Mouse (Mus musculus) MEL (cell line): ENCODE measurements around the gene Frmd4a.
"Not testable (repeated sequence)": the region's sequence is repeated elsewhere in the genome, so short reads cannot be mapped to it uniquely, and the experiment has no call there.

Experiments
- CTCF ChIP-seq, 3 experiments: IDR thresholded peaks in 2 of 3; conservative IDR thresholded peaks in 1 of 3; 2 replicates each; pipeline ENCODE4 v1.5.1; 2011 to 2012; ENCODE audit warnings: low read length in 3 of 3, low read depth in 2 of 3, mild to moderate bottlenecking in 2 of 3, improper control_type of control experiment in 1 of 3, inconsistent platforms in 1 of 3, mixed read lengths in 1 of 3, moderate library complexity in 1 of 3; ENCODE audit not compliant: control insufficient read depth in 1 of 3, insufficient read depth in 1 of 3, poor library complexity in 1 of 3, severe bottlenecking in 1 of 3
- MAFK ChIP-seq: IDR thresholded peaks from 2 replicates; pipeline ENCODE4 v1.6.1; 2011; ENCODE audit warnings: low read depth, mild to moderate bottlenecking, low read length, improper control_type of control experiment, borderline replicate concordance
- USF2 ChIP-seq, 2 experiments: IDR thresholded peaks; 2 replicates each; pipeline ENCODE4 v1.6.1; 2011 to 2012; ENCODE audit warnings: improper control_type of control experiment in 2 of 2, low read length in 2 of 2, borderline replicate concordance in 1 of 2, inconsistent platforms in 1 of 2, low read depth in 1 of 2, mild to moderate bottlenecking in 1 of 2; ENCODE audit not compliant: insufficient read depth in 1 of 2
- ZC3H11A ChIP-seq: IDR thresholded peaks from 2 replicates; pipeline ENCODE4 v1.6.1; 2012; ENCODE audit warnings: low read depth, mild to moderate bottlenecking, inconsistent platforms, low read length, improper control_type of control experiment

DNA sequence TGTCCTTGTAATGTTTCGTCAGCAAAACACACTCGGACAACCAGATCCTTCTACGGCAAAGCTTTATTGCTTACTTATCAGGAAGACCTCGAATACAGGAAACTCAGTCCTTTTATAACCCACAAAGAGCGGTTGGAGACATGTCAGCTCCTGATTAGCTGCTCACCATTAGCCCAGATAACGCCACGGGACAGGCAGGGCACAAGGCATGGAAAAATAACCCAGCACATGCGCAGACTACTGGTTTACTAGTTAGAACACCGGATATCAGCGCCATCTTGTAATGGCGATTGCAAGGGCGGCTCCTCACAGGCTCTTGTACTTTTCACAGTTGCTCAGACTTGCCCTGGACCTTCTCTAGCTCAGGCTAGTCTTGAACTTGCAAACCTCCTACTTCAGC lies 241.3 kb downstream of the Frmd4a start:
- not testable (repeated sequence) for TF ChIP-seq USF2 (IDR thresholded peaks at IDR 0.05; ENCODE audit: borderline replicate concordance in 1 of 2, insufficient read depth in 1 of 2, low read depth in 1 of 2, low read length in 2 of 2); CTCF (IDR thresholded peaks at IDR 0.05 in 2 of 3, conservative IDR thresholded peaks at IDR 0.05 in 1 of 3; ENCODE audit: control insufficient read depth in 1 of 3, insufficient read depth in 1 of 3, low read depth in 2 of 3, low read length in 3 of 3, poor library complexity in 1 of 3, severe bottlenecking in 1 of 3); MAFK; ZC3H11A
